ENCODE assay signal across 20 mouse cellular contexts in the genomic region with DNA sequence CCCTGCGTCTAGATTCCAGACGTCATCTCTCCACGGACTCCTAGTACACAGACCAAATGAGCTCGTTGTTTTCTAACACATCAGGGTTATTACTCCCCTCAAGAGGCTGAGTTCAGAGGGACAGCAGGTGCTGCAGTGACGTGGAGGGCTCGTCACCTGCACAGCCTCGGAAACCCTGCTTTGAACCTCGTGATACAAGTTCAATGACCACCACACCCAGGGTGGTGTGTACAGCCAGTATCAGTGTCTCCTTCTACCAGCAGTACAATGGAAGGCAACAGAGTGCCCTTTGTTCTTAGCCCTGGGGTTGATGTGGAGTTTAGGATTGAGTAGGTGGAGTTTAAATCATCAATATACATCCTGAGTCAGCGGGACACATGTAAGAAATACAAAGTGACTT.
"Had no signal": no experiment of that assay in that cellular context is flagged by ENCODE, and none has a peak within 500 bp of the region (broad histone marks: within the 10 kb centered on the region; RNA-seq: fewer than 3 reads in every experiment).

No protein-coding gene starts in this region.

- H3K9ac ChIP-seq: kidney, embryonic 15.5 days; limb, embryonic 12.5 days; limb, embryonic 15.5 days; liver, embryonic 12.5 days; liver, embryonic 15.5 days; lung, embryonic 15.5 days had no signal

- ATAC-seq: liver, embryonic 12.5 days had no signal

- H3K27ac ChIP-seq: kidney, embryonic 15.5 days; left cerebral cortex, adult 2 months; limb, embryonic 12.5 days; limb, embryonic 15.5 days; liver, embryonic 12.5 days; liver, embryonic 15.5 days; lung, embryonic 15.5 days had no signal

- H3K9me3 ChIP-seq: kidney, embryonic 15.5 days; limb, embryonic 12.5 days; limb, embryonic 15.5 days; liver, embryonic 12.5 days; liver, embryonic 15.5 days; lung, embryonic 15.5 days; megakaryocyte, embryonic 14.5 days had no signal

- H3K27me3 ChIP-seq: kidney, embryonic 15.5 days; limb, embryonic 12.5 days; limb, embryonic 15.5 days; liver, embryonic 12.5 days; liver, embryonic 15.5 days; lung, embryonic 15.5 days; megakaryocyte, embryonic 14.5 days had no signal

- H3K4me3 ChIP-seq: kidney, embryonic 15.5 days; left cerebral cortex, adult 2 months; limb, embryonic 12.5 days; limb, embryonic 15.5 days; liver, embryonic 12.5 days; liver, embryonic 15.5 days; lung, embryonic 15.5 days; megakaryocyte, embryonic 14.5 days had no signal

- H3K4me1 ChIP-seq: kidney, embryonic 15.5 days; limb, embryonic 12.5 days; limb, embryonic 15.5 days; liver, embryonic 12.5 days; liver, embryonic 15.5 days; lung, embryonic 15.5 days had no signal

- DNase-seq: kidney, adult 11 months; kidney, adult 8-10 months; kidney, postnatal 10 days; kidney, postnatal 36 days; layer of hippocampus, postnatal 36 days; left cerebral cortex, postnatal 4 days; lung, adult 18-20 months; lung, postnatal 10 days; lung, postnatal 36 days; midbrain, embryonic 14.5 days; thymus, postnatal 36 days had no signal

- H3K36me3 ChIP-seq: kidney, embryonic 15.5 days; limb, embryonic 12.5 days; limb, embryonic 15.5 days; liver, embryonic 12.5 days; liver, embryonic 15.5 days; lung, embryonic 15.5 days had no signal

- H3K4me2 ChIP-seq: kidney, embryonic 15.5 days; limb, embryonic 12.5 days; limb, embryonic 15.5 days; liver, embryonic 12.5 days; liver, embryonic 15.5 days; lung, embryonic 15.5 days; midbrain, embryonic 11.5 days had no signal
